Mouse (Mus musculus): Measurements from ENCODE around the gene Cox6b1.
A peak's percentile ranks its signal among the peaks of the same experiment; 100 is the strongest.

The Cox6b1 gene

DNA sequence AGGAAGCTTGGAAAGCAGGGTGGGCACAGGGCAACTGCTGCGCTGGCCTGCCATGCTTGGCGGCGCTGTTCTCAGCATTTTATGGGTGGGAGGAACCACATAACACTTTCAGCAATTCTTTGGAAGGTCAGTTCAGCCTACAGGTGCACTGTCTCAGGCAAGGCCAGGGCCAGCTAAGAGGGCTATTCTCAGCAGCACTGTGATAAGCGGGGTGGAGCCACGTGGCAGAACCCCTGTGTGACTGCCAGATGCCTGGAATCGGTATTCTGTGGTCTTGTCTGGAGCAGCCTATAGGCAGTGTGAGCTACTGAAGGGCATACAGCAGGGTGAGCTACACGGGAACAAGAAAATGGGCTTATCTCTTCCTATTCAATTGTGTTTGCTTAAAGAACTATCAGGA is 15.9 kb downstream of the Cox6b1 start:
- DNase-seq (ENCODE audit: low spot score in 2 of 2) = no peak

DNA sequence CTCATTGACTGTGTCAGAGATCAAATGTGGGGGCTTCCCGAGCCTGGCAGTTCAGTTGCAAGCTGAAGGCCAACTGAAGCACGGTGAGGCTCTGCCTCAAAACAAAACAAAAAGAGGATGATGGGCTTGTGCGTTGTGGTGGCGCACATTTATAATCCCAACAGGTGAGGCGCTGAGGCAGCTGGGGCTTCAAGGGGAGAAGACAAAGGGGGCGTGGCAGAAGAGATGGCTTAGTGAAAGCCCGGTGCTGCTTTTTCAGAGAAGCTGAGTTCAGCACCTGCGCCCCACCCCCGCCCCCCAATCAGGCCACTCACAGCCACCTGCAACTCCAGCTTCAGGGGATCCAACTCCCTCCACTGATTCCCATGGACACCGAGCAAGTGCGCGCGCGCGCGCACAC is 17.5 kb downstream of the Cox6b1 start:
- no peak for DNase-seq (ENCODE audit: low spot score in 2 of 2)

- no peak for DNase-seq (ENCODE audit: low spot score in 2 of 2)
Observed at GRCm38 (mm10) chr7:30607706-30608309, 18.1 kb downstream of the Cox6b1 start.

DNA sequence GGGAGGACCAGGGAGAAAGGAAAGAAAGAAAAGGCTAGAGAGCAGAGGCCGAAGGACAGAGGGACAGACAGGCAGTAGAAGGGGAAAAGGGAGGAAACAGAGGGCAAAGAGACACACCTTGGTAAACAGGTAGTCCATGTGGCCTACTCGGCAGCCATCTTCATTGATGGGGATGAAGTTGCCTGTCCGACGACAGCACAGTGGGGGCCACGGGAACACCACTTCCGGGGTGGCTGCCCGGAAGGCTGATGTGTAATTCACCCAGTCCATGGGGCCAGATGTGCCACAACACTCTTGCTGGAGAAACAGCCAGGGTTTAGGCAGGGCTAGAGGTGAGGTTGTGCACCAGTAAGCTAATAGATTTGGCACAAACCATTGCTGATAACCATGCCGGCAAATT is 21.0 kb downstream of the Cox6b1 start:
- DNase-seq (ENCODE audit: low spot score in 2 of 2) = no peak

DNA sequence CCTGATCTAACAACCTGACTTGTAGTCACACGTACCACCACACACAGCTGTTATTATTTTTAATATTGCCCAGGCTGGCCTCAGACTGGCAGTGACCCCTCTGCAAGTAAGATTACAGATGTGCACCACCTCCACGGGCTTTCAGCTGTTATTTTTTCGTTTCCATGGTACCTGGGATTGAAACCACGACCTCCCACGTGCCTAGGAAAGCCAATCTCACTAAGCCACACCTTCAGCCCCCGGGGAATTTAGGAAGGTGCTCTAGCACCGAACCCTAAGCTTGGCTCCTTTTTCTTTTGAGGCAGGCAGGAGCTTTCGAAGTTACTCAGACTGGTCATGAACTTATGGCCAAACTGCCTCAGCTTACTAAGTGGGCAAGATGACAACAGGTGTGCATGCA is 21.5 kb downstream of the Cox6b1 start:
- no peak for DNase-seq (ENCODE audit: low spot score in 2 of 2)

GRCm38 (mm10) chr7:30602583-30602982 is 23.4 kb downstream of the Cox6b1 start:
- DNase-seq (ENCODE audit: low spot score in 2 of 2) = peak in 1 of 2 experiments; percentile 51

- DNase-seq (ENCODE audit: low spot score in 2 of 2) = peak; percentile 64 to 70
Observed at GRCm38 (mm10) chr7:30600651-30601050, 25.3 kb downstream of the Cox6b1 start.

DNA sequence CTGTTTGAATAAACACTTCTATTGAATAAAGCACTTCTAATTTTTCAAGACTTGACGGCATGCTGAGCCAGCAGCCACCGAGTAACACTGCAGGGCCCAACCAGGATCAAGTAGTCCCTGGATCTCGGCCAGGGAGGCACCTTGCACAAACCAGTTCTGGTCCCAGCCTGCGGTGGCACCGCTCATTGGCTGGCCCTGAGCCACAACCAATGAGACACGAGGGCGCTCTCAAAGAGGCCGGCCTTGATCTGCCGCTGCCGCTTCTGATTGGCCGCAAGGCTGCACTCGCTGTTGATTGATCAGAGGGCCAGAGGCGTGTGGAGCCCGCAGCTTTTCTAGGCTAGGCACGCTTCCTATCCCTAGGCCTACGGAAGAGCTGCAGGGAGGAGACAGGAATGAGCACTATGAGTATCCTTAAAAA is 26.0 kb downstream of the Cox6b1 start:
- DNase-seq (ENCODE audit: low spot score in 2 of 2) = peak; percentile 83 to 89

DNA sequence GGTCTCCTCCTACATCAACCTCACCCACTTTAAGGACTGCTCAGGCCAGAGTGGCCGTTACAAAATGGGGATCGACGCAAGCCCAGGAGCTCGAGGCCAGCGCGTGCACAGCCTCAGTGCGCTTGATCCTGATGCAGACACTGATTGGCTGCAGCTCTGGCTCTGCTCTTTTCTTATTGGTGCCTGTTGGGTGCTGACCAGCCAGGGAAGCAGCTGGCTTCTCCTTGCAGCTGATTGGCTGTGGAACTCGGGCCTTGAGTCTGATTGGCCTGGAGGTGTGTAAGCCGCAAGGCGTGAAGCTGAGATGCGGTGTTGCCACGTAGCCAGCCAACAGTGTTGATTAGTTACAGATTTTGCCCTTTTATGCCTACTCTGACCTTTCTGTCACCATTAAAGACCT is 27.2 kb downstream of the Cox6b1 start, which contains the start of gene Zbtb32:
Zbtb32 (minus strand) TSS at position 124 of the 400 bp plus-strand sequence.
- no peak for DNase-seq (ENCODE audit: low spot score in 2 of 2)

- no peak for DNase-seq (ENCODE audit: low spot score in 2 of 2)
Observed at GRCm38 (mm10) chr7:30596811-30597210, 29.1 kb downstream of the Cox6b1 start.

DNA sequence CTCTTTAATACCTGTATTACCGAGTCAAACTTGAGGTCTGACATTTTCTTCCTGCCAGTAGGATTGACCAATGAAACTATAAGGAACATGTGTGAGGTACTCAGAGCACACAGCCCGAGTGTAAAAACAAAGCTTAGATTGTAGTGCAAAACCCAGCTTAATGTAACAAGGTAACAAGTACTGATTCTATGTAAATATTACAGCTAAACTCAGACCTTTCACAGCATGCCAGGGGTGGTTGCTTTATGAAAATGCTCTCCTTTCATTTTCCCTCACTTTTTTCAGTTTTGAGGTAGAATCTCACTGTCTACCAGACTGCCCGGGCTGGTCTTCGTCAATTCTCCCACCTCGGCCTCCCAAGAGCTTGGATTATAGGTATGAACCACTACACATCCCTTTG is 29.9 kb downstream of the Cox6b1 start:
- no peak for DNase-seq (ENCODE audit: low spot score in 2 of 2)

GRCm38 (mm10) chr7:30594510-30595024 is 31.4 kb downstream of the Cox6b1 start:
- no peak for DNase-seq (ENCODE audit: low spot score in 2 of 2)

DNA sequence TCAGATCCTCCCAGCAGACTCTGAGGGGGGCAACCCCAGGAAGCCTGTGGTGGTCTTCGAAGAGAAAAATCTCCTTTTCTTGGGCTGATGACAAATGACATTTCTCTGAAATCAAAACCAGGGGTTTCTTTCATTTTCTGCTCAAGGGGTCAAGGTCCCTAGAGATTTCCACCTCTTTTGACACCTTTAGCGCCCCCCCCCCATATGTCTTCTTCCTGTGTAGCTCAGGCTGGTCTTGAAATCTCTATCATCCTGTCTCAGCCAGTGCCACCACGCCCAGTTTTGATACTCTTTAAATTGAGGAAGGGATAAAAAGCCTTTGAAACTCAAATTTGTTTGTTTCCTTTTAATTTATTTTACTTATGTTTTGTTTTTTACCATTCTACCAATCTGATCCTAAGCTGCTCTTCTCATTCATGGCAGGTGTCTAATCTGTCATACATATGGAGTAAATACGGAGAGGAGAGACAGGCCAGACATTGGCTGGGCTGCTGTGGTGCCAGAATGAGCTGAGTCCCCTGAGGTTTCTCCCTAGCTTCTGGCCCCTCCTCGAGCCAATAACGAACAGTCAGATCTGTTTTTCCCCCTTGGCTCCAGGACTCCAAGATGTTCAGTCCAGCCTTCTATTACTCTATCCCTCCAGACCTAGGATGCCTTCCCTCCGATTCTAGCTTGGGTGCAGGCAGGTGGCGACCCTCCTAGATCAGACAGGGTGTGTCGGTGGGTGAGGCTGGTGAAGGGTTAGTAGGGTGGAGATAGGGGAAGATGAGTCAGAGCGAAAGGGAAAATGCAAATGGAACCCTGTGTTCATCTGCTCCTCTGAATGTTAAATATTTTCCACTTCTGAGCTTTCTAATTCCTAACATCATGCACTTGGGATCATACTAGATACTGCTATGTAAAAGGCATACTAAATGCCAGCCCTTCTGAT is 32.1 kb downstream of the Cox6b1 start:
- DNase-seq (ENCODE audit: low spot score in 2 of 2) = no peak

DNA sequence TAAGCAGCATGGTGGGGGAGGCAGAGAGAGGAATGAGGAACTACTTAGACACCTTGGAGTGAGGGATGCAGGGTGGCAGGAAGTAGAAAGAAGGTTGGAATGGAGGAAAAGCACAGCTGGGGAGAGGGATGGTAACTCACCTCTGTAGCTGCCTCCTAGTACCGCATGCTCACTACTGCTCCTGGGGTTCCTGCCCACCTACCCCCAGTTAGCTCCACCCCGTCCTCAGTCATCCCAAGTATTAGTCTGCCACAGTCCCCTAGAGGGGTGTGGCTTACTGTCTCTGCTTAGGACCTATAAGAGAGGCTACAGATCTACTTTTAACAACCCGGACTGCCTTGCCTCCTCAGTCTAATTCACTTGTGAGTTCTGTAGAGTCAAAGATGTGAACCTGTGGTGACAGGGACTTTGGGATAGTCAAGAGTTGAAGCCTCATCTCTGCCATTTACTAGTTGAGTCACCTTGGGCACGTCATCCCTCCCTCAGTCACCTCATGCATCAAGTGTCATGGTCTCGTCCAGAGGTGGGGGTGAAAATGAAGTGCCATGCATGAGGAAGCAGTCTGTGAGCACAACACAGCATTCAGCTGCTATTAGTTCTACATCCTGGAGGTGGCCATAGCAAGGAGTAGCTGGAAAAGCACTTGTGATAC is 33.1 kb downstream of the Cox6b1 start:
- no peak for DNase-seq (ENCODE audit: low spot score in 2 of 2)

GRCm38 (mm10) chr7:30591605-30591951 is 34.4 kb downstream of the Cox6b1 start:
- no peak for DNase-seq (ENCODE audit: low spot score in 2 of 2)

DNA sequence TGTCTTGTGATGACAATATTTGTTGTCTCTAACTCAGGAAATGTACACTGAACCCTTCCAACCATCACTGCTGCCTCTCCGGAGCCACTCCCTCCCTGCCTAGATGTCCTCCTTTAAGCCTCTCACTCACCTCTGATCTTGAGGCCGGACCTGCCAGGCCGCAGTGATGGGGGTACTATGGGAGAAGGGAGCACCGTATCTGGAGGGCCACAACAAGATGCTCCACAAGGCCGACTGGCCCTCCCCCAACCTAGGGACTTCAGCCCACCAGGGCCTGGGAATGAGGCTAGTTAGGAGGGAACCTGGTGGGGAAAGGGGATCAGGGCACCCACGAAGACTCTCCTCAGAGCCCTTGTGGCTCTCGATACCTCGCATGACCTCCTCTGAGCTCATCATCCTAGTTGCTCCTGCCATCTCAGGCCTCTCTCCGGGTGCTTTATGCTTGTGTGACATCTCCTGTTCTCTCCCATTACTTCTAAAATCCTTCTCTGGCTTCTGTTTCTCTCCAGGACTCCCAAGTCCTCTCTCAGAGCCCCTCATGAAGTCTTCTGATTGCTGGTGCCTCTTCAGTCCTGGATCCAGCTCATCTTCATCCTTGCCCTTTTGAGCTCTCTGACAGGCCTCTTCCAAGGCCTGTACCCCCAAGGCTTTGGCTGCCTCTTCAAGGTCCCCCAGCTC is 34.9 kb downstream of the Cox6b1 start:
- DNase-seq (ENCODE audit: low spot score in 2 of 2) = no peak

GRCm38 (mm10) chr7:30589435-30590301 is 36.3 kb downstream of the Cox6b1 start:
- DNase-seq (ENCODE audit: low spot score in 2 of 2) = peak; percentile 76 to 88

DNA sequence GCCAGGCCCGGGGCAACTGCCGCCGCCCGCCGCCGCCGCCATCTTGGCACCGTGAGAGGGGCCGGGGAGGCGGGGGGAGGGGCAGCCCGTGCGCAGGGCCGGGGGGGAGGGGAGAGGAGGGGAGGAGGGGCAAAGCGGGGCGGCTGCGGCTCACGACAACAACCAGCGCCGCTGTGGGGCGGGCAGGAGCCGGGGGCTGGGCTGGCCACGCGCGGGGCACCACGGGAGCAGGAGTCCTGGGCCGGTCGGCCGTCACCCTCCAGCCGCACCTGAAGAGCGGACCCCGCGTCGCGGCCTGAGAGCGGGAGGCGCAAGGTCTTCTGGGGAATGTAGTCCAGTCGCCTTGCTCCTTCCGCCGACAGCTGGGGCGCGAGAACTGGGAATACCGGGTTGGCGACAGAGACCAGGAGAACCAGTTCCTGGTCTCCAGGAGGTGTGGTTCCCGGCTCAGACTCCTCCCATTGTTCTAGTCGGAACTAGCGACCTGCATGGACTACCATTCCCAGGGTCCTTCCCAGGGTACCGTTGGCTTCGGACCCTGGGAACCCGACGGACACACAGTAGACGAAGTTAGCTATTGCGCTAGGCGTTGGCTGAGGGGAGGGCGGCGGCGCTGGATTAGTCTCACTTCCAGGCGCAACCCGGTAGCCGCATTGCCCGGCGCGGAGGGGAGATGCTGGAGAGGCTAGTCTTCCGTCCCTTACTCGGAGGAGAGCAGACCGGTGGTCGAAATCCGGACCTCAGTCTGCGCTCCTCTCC is 37.1 kb downstream of the Cox6b1 start, which contains the start of gene Kmt2b:
Kmt2b (minus strand) TSS at position 51 of the 759 bp plus-strand sequence.
- DNase-seq (ENCODE audit: low spot score in 2 of 2) = peak; percentile 95 to 97

GRCm38 (mm10) chr7:30587842-30588667 is 37.9 kb downstream of the Cox6b1 start:
- DNase-seq (ENCODE audit: low spot score in 2 of 2) = no peak

All from urinary bladder, postnatal 4 days (tissue).